Mouse (Mus musculus): ENCODE measurements around the gene Slc13a2. TPM values are rescaled to one million over a fixed set of nuclear protein-coding genes. Genes with fewer than 3 reads are reported as not detected.

Gene Slc13a2
- polyA plus RNA-seq, 1 experiment from 2014 or later, result not detected

DNA sequence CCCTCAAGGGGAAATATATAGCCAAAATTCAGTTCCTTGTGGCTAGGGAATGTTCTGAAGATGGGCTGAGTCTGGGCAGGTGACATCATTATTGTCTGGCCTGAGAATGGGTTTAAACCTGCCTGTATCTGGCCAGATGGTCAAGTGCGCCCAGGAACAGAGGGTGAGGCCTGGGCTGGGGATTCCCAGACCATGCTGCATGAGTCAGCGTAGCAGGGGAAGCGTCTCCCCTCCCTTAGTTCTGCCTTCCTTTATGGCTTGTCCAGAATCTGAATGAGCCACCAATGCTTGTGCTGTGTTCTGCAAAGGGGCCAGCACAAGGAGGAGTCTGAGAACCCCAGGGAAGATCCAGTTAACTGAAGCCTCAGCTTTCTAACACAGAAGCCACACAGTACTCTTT, 25.2 kb upstream of the Slc13a2 start:
- H3K4me3 ChIP-seq (ENCODE audit: low read depth, low read length), result no peak overlapping the region
- WGBS, result 60% methylated on average over 3 of the region's 3 CpGs
- H3K4me2 ChIP-seq (ENCODE audit: low read depth), result no peak overlapping the region
- DNase-seq (ENCODE audit: low spot score), result no peak
- H3K4me1 ChIP-seq (ENCODE audit: control insufficient read depth, insufficient read depth, low read length), result no peaks in the 10 kb centered on the region
- no peaks in the 10 kb centered on the region for H3K27me3 ChIP-seq (ENCODE audit: control insufficient read depth, insufficient read depth, low read length)
- H3K9me3 ChIP-seq (ENCODE audit: control insufficient read depth, low read length), result no peaks in the 10 kb centered on the region
- ATAC-seq (ENCODE audit: insufficient read depth, low FRiP score, low TSS enrichment), result no peak
- no peak overlapping the region for H3K27ac ChIP-seq (ENCODE audit: low read depth, low read length)
- no peak overlapping the region for H3K9ac ChIP-seq (ENCODE audit: low read length)
- H3K36me3 ChIP-seq (ENCODE audit: control insufficient read depth, insufficient read depth, low read length), result no peaks in the 10 kb centered on the region

GRCm38 (mm10) chr11:78443115-78443514, 21.1 kb upstream of the Slc13a2 start:
- Histone ChIP-seq H3K4me2 (ENCODE audit: low read depth) (no peak overlapping the region), H3K36me3 (ENCODE audit: control insufficient read depth, insufficient read depth, low read length) (no peaks in the 10 kb centered on the region), H3K4me3 (ENCODE audit: low read depth, low read length) (no peak overlapping the region), H3K9me3 (ENCODE audit: control insufficient read depth, low read length) (no peaks in the 10 kb centered on the region), H3K9ac (ENCODE audit: low read length) (no peak overlapping the region), H3K27ac (ENCODE audit: low read depth, low read length) (no peak overlapping the region), H3K4me1 (ENCODE audit: control insufficient read depth, insufficient read depth, low read length) (no peaks in the 10 kb centered on the region), H3K27me3 (ENCODE audit: control insufficient read depth, insufficient read depth, low read length) (no peaks in the 10 kb centered on the region)
- 80% methylated on average over 5 of the region's 5 CpGs for WGBS
- DNase-seq (ENCODE audit: low spot score) (no peak), ATAC-seq (ENCODE audit: insufficient read depth, low FRiP score, low TSS enrichment) (no peak)

DNA sequence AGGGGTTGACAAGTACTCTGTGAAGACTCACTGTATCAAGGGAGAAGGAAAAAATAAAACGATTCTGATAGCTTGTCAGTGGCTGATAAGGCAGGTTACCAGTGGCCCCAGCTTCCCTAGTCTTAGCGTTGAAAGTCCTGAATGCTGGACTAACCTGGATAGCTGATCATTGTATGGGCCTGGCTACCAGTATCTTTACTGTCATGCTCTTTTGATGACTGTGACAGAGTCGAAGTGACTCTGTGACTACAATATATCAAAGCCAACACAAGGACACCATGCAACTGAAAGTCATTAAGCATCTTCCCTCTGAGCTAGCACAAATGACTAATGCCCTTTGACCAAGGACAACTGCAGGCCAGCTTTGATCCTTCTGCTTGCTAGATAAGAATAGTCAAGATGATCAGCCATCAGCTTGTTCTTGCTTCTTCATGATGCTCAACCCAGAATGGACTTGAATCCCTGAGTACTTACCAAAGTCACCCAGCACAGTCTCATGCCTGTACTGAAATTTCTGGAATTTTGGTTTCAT, 16.4 kb upstream of the Slc13a2 start:
- Histone ChIP-seq H3K27me3 (ENCODE audit: control insufficient read depth, insufficient read depth, low read length) (no peaks in the 10 kb centered on the region), H3K9ac (ENCODE audit: low read length) (no peak overlapping the region), H3K4me1 (ENCODE audit: control insufficient read depth, insufficient read depth, low read length) (peaks cover 4% of the 10 kb centered on the region; the same call in 1 of the 2 replicates), H3K4me2 (ENCODE audit: low read depth) (no peak overlapping the region), H3K27ac (ENCODE audit: low read depth, low read length) (no peak overlapping the region), H3K4me3 (ENCODE audit: low read depth, low read length) (no peak overlapping the region), H3K36me3 (ENCODE audit: control insufficient read depth, insufficient read depth, low read length) (no peaks in the 10 kb centered on the region), H3K9me3 (ENCODE audit: control insufficient read depth, low read length) (no peaks in the 10 kb centered on the region)
- 71% methylated on average over 3 of the region's 3 CpGs for WGBS
- DNase-seq (ENCODE audit: low spot score), result no peak
- ATAC-seq (ENCODE audit: insufficient read depth, low FRiP score, low TSS enrichment), result no peak

DNA sequence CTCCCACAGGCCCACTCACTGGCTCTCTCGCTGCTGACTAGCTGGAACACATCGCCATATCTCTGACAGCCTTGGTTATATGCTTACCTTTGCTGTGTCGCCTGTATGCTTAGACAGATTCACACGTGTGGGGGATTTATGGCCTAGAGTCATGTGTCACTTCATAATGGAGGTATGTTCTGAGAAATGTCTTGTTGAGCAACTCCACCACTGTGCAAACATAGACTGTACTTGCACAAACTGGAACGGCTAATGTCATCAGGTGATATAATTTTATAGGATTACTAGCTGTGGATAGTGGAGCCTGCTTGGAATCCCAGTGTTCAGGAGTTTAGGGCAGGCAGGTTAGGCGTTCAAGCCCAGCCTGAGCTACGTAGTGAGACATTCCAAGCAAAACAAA, 15.2 kb upstream of the Slc13a2 start:
- H3K36me3 ChIP-seq (ENCODE audit: control insufficient read depth, insufficient read depth, low read length), result no peaks in the 10 kb centered on the region
- H3K9ac ChIP-seq (ENCODE audit: low read length), result no peak overlapping the region
- H3K4me2 ChIP-seq (ENCODE audit: low read depth), result no peak overlapping the region
- no peak overlapping the region for H3K4me3 ChIP-seq (ENCODE audit: low read depth, low read length)
- 93% methylated on average over 7 of the region's 7 CpGs for WGBS
- DNase-seq (ENCODE audit: low spot score) (no peak), ATAC-seq (ENCODE audit: insufficient read depth, low FRiP score, low TSS enrichment) (no peak)
- H3K9me3 ChIP-seq (ENCODE audit: control insufficient read depth, low read length), result no peaks in the 10 kb centered on the region
- no peaks in the 10 kb centered on the region for H3K27me3 ChIP-seq (ENCODE audit: control insufficient read depth, insufficient read depth, low read length)
- H3K4me1 ChIP-seq (ENCODE audit: control insufficient read depth, insufficient read depth, low read length), result peaks cover 4% of the 10 kb centered on the region; the same call in 1 of the 2 replicates
- no peak overlapping the region for H3K27ac ChIP-seq (ENCODE audit: low read depth, low read length)

- Histone ChIP-seq H3K4me2 (ENCODE audit: low read depth) (peak overlapping the region; percentile 22), H3K4me3 (ENCODE audit: low read depth, low read length) (no peak overlapping the region), H3K27me3 (ENCODE audit: control insufficient read depth, insufficient read depth, low read length) (no peaks in the 10 kb centered on the region), H3K9me3 (ENCODE audit: control insufficient read depth, low read length) (no peaks in the 10 kb centered on the region), H3K4me1 (ENCODE audit: control insufficient read depth, insufficient read depth, low read length) (peaks cover 4% of the 10 kb centered on the region; the same call in 1 of the 2 replicates), H3K9ac (ENCODE audit: low read length) (peak overlapping the region; percentile 2; the same call in 1 of the 2 replicates), H3K36me3 (ENCODE audit: control insufficient read depth, insufficient read depth, low read length) (no peaks in the 10 kb centered on the region), H3K27ac (ENCODE audit: low read depth, low read length) (no peak overlapping the region)
- 7% methylated on average over 19 of the region's 19 CpGs for WGBS
- DNase-seq (ENCODE audit: low spot score), result peak; percentile 74
- no peak for ATAC-seq (ENCODE audit: insufficient read depth, low FRiP score, low TSS enrichment)
These were observed 13.8 kb upstream of the Slc13a2 start for GRCm38 (mm10) chr11:78435776-78436349.

DNA sequence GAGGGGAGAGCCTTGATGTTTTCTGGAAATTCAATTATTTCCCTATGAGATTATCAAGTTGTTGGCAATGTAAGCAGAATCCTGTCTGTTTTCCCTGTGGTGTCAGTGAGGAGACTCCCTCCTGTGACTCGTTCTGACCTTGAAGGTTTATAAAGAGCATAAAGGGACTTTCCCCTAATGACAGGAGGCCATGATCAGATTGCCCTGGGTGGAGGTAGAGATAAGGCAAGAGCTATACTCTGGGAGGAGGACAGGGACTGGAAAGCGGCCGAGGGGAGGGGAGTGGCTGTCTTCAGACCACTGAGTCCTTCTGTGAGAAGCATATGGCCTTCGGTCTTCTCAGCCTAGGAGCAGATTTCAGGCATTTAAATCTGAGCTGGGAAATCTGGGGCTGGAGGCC, 12.0 kb upstream of the Slc13a2 start:
- no peak overlapping the region for H3K27ac ChIP-seq (ENCODE audit: low read depth, low read length)
- no peaks in the 10 kb centered on the region for H3K9me3 ChIP-seq (ENCODE audit: control insufficient read depth, low read length)
- DNase-seq (ENCODE audit: low spot score) (no peak), ATAC-seq (ENCODE audit: insufficient read depth, low FRiP score, low TSS enrichment) (no peak)
- no peak overlapping the region for H3K4me2 ChIP-seq (ENCODE audit: low read depth)
- no peak overlapping the region for H3K4me3 ChIP-seq (ENCODE audit: low read depth, low read length)
- no peaks in the 10 kb centered on the region for H3K36me3 ChIP-seq (ENCODE audit: control insufficient read depth, insufficient read depth, low read length)
- no peak overlapping the region for H3K9ac ChIP-seq (ENCODE audit: low read length)
- no peaks in the 10 kb centered on the region for H3K27me3 ChIP-seq (ENCODE audit: control insufficient read depth, insufficient read depth, low read length)
- peaks cover 4% of the 10 kb centered on the region; the same call in 1 of the 2 replicates for H3K4me1 ChIP-seq (ENCODE audit: control insufficient read depth, insufficient read depth, low read length)
- 65% methylated on average over 4 of the region's 4 CpGs for WGBS

DNA sequence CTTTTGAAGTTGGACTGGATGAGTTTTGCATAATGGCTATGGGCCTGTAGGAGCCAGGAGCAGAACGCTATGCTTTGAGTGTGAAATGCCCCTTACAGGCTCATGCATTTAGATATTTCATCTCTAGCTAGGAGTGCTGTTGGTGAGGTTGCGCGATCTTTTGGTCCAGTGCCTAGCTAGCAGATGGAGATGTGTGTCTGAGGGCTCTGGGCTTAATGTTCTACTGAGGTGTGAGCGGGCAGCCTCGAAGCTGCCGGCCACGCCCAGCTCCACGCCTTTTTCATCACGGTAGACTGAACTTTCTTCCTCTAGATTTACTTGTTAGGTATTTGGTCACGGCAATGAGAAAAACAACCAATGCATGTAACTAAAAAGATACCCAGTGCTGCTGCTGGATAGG, 9.2 kb upstream of the Slc13a2 start:
- 91% methylated on average over 10 of the region's 10 CpGs for WGBS
- Histone ChIP-seq H3K4me1 (ENCODE audit: control insufficient read depth, insufficient read depth, low read length) (peaks cover 4% of the 10 kb centered on the region; the same call in 1 of the 2 replicates), H3K4me2 (ENCODE audit: low read depth) (no peak overlapping the region), H3K27ac (ENCODE audit: low read depth, low read length) (no peak overlapping the region), H3K9me3 (ENCODE audit: control insufficient read depth, low read length) (no peaks in the 10 kb centered on the region), H3K27me3 (ENCODE audit: control insufficient read depth, insufficient read depth, low read length) (no peaks in the 10 kb centered on the region), H3K4me3 (ENCODE audit: low read depth, low read length) (no peak overlapping the region), H3K36me3 (ENCODE audit: control insufficient read depth, insufficient read depth, low read length) (no peaks in the 10 kb centered on the region), H3K9ac (ENCODE audit: low read length) (no peak overlapping the region)
- ATAC-seq (ENCODE audit: insufficient read depth, low FRiP score, low TSS enrichment), result no peak
- no peak for DNase-seq (ENCODE audit: low spot score)

- Histone ChIP-seq H3K4me3 (ENCODE audit: low read depth, low read length) (no peak overlapping the region), H3K9me3 (ENCODE audit: control insufficient read depth, low read length) (no peaks in the 10 kb centered on the region), H3K4me1 (ENCODE audit: control insufficient read depth, insufficient read depth, low read length) (no peaks in the 10 kb centered on the region), H3K4me2 (ENCODE audit: low read depth) (no peak overlapping the region), H3K27ac (ENCODE audit: low read depth, low read length) (no peak overlapping the region), H3K9ac (ENCODE audit: low read length) (no peak overlapping the region), H3K36me3 (ENCODE audit: control insufficient read depth, insufficient read depth, low read length) (no peaks in the 10 kb centered on the region), H3K27me3 (ENCODE audit: control insufficient read depth, insufficient read depth, low read length) (no peaks in the 10 kb centered on the region)
- no peak for ATAC-seq (ENCODE audit: insufficient read depth, low FRiP score, low TSS enrichment)
- 45% methylated on average over 11 of the region's 11 CpGs for WGBS
- no peak for DNase-seq (ENCODE audit: low spot score)
These were observed 8.3 kb upstream of the Slc13a2 start for GRCm38 (mm10) chr11:78430195-78430878.

GRCm38 (mm10) chr11:78428309-78428708, 6.3 kb upstream of the Slc13a2 start:
- WGBS, result 73% methylated on average over 5 of the region's 5 CpGs
- Histone ChIP-seq H3K9me3 (ENCODE audit: control insufficient read depth, low read length) (no peaks in the 10 kb centered on the region), H3K4me1 (ENCODE audit: control insufficient read depth, insufficient read depth, low read length) (no peaks in the 10 kb centered on the region)

More at GRCm38 (mm10) chr11:78428309-78428708, 6.3 kb upstream of the Slc13a2 start:
- H3K27ac ChIP-seq (ENCODE audit: low read depth, low read length), result no peak overlapping the region
- no peak for ATAC-seq (ENCODE audit: insufficient read depth, low FRiP score, low TSS enrichment)
- H3K9ac ChIP-seq (ENCODE audit: low read length), result no peak overlapping the region
- no peaks in the 10 kb centered on the region for H3K27me3 ChIP-seq (ENCODE audit: control insufficient read depth, insufficient read depth, low read length)
- no peak overlapping the region for H3K4me2 ChIP-seq (ENCODE audit: low read depth)
- H3K4me3 ChIP-seq (ENCODE audit: low read depth, low read length), result no peak overlapping the region
- no peaks in the 10 kb centered on the region for H3K36me3 ChIP-seq (ENCODE audit: control insufficient read depth, insufficient read depth, low read length)
- DNase-seq (ENCODE audit: low spot score), result no peak

All from neural tube, embryonic 11.5 days (tissue).